Mouse (Mus musculus): ENCODE data around the gene Slc45a3.

Slc45a3 gene

GRCm38 (mm10) chr1:131962606-131963084 is at the start of gene Slc45a3:
Slc45a3 (plus strand) TSS chr1:131962967.
- DNase-seq (ENCODE audit: low spot score): no peak

GRCm38 (mm10) chr1:131917634-131918033 is 45.1 kb upstream of the Slc45a3 start:
- DNase-seq (ENCODE audit: low spot score): no peak

GRCm38 (mm10) chr1:131919052-131919451 is 43.7 kb upstream of the Slc45a3 start:
- no peak for DNase-seq (ENCODE audit: low spot score)

GRCm38 (mm10) chr1:131922100-131922499 is 40.7 kb upstream of the Slc45a3 start:
- DNase-seq (ENCODE audit: low spot score): no peak

GRCm38 (mm10) chr1:131933471-131933870 is 29.3 kb upstream of the Slc45a3 start:
- no peak for DNase-seq (ENCODE audit: low spot score)

GRCm38 (mm10) chr1:131937659-131938305 is 25.0 kb upstream of the Slc45a3 start:
- peak; percentile 83 for DNase-seq (ENCODE audit: low spot score)

GRCm38 (mm10) chr1:131938811-131939210 is 24.0 kb upstream of the Slc45a3 start:
- DNase-seq (ENCODE audit: low spot score): no peak

GRCm38 (mm10) chr1:131940711-131941244 is 22.0 kb upstream of the Slc45a3 start:
- no peak for DNase-seq (ENCODE audit: low spot score)

GRCm38 (mm10) chr1:131941501-131941900 is 21.3 kb upstream of the Slc45a3 start:
- DNase-seq (ENCODE audit: low spot score): no peak

- DNase-seq (ENCODE audit: low spot score): no peak
These were observed 19.9 kb upstream of the Slc45a3 start for GRCm38 (mm10) chr1:131942621-131943590.

- no peak for DNase-seq (ENCODE audit: low spot score)
These were observed 16.9 kb upstream of the Slc45a3 start for GRCm38 (mm10) chr1:131945674-131946440.

- DNase-seq (ENCODE audit: low spot score): no peak
These were observed 16.1 kb upstream of the Slc45a3 start for GRCm38 (mm10) chr1:131946462-131947215.

GRCm38 (mm10) chr1:131947997-131948525 is 14.7 kb upstream of the Slc45a3 start:
- DNase-seq (ENCODE audit: low spot score): no peak

- DNase-seq (ENCODE audit: low spot score): no peak
These were observed 8.4 kb upstream of the Slc45a3 start for GRCm38 (mm10) chr1:131954242-131954865.

GRCm38 (mm10) chr1:131955131-131955757 is 7.5 kb upstream of the Slc45a3 start:
- DNase-seq (ENCODE audit: low spot score): no peak

GRCm38 (mm10) chr1:131957416-131957815 is 5.4 kb upstream of the Slc45a3 start:
- DNase-seq (ENCODE audit: low spot score): no peak

- no peak for DNase-seq (ENCODE audit: low spot score)
These were observed 1.8 kb upstream of the Slc45a3 start for GRCm38 (mm10) chr1:131961004-131961403.

- no peak for DNase-seq (ENCODE audit: low spot score)
These were observed 551 bp downstream of the Slc45a3 start for GRCm38 (mm10) chr1:131963085-131963951.

GRCm38 (mm10) chr1:131964100-131964499 is 1.3 kb downstream of the Slc45a3 start:
- DNase-seq (ENCODE audit: low spot score): no peak

All from layer of hippocampus, adult 11-12 months (tissue).